Mouse (Mus musculus): ENCODE measurements at regions not wholly inside any gene's neighbourhood (a gene's known extent, or its start where the extent isn't known, plus 50 kb on each side); places are given as distances from the start of the nearest gene placed in this dataset.

GRCm38 (mm10) chr6:147822215-147822614 lies 224.8 kb upstream of the Far2 start:
- TF ChIP-seq POLR2A (IDR thresholded peaks at IDR 0.05; ENCODE audit: borderline replicate concordance, extremely low read depth, insufficient read depth, insufficient read length, poor library complexity, severe bottlenecking) (no peak), CTCF (IDR thresholded peaks at IDR 0.05; ENCODE audit: borderline replicate concordance, extremely low read depth, insufficient read depth, insufficient read length) (no peak)

Measured in brain, embryonic 14.5 days (tissue).